ENCODE assay signal across 14 mouse cellular contexts in genomic region chr14:46975969-46976368, GRCm38 (mm10).
"Had no signal": no experiment of that assay in that cellular context is flagged by ENCODE, and none has a peak within 500 bp of the region (broad histone marks: within the 10 kb centered on the region; RNA-seq: fewer than 3 reads in every experiment).

No protein-coding gene starts in this region.

- DNase-seq: gastrocnemius, postnatal 25 days; heart, adult 18-20 months; heart, postnatal 10 days; kidney, adult 11 months; kidney, adult 2 months; kidney, adult 9 months; kidney, postnatal 14 days; kidney, postnatal 36 days; layer of hippocampus, adult 9-11 months; layer of hippocampus, postnatal 36 days; left cerebral cortex, postnatal 4 days had no signal

- ATAC-seq: hindbrain, postnatal 0 days; intestine, embryonic 16.5 days; liver, embryonic 12.5 days had no signal
